Mouse (Mus musculus): ENCODE measurements around the gene Naa40.

DNA sequence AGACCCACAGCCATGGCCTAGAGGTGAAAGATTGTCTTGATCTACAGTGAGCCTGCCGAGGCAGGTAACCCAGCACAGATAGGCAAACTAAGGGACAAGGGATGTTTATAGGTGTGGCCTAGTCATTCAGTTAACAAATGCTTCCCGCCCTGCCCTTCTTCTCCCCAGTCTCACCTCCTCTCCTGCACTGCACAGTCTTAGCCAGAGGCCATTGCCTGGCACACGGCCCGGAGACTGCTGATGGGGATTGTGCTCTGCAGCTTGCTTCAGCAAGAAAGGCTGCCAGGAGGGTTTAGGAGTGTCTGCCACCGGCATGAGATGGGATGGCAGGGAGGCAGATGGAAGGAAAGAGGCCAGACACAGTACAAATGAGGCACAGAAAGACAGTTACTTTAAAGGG is 16.9 kb upstream of the Naa40 start:
- TF ChIP-seq CEBPB (IDR thresholded peaks at IDR 0.05; ENCODE audit: low read depth) (no peak), CTCF (IDR thresholded peaks at IDR 0.05; ENCODE audit: control insufficient read depth, insufficient read depth, insufficient read length) (no peak), MAX (IDR thresholded peaks at IDR 0.05) (no peak), USF1 (IDR thresholded peaks at IDR 0.05; ENCODE audit: low read depth) (no peak)

Data from C2C12 (cell line).